Mouse (Mus musculus): ENCODE results near the gene Slc15a5.

DNA sequence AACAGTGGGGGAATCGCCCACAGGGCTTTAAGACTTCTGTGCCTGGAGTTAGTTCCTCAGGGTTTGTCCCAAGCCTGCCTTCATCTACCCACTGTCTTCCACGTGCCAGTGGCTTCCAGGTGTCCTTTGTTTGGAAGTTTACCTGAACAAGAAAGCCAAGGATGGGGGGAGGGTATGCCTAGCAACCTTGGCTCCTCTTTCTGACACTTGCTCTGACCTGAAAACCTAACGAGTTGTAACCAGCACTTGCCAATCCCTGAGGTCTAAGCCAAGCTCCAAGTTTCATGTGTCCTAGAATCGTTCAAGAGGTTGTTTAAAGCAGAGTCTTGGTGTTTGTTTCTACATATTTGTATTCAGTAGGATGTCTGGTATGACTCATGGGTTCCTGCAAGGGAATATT is 116.9 kb downstream of the Slc15a5 start:
- no peak for TF ChIP-seq POLR2A (IDR thresholded peaks at IDR 0.05; ENCODE audit: control insufficient read depth, extremely low read depth, insufficient read depth, low read length, poor library complexity)
- TF ChIP-seq CTCF (IDR thresholded peaks at IDR 0.05; ENCODE audit: borderline replicate concordance, control insufficient read depth, extremely low read depth, insufficient read depth, low read length, poor library complexity), result no peak
